Mouse (Mus musculus) CH12.LX (cell line): Measurements from ENCODE around the gene Gkap1.

Experiments
- JUN ChIP-seq: IDR thresholded peaks from 2 replicates; pipeline ENCODE4 v1.6.1; 2011; ENCODE audit warnings: low read depth, mild to moderate bottlenecking, low read length, improper control_type of control experiment, moderate library complexity; ENCODE audit not compliant: insufficient read depth
- SMC3 ChIP-seq: IDR thresholded peaks from 2 replicates; pipeline ENCODE4 v1.6.1; 2011; ENCODE audit warnings: low read depth, low read length, improper control_type of control experiment
- UBTF ChIP-seq: IDR thresholded peaks from 2 replicates; pipeline ENCODE4 v1.6.1; 2012; ENCODE audit warnings: low read depth, mild to moderate bottlenecking, inconsistent platforms, low read length, improper control_type of control experiment, moderate library complexity

- TF ChIP-seq UBTF (no peak), SMC3 (no peak), JUN (no peak)
These were observed 13.8 kb downstream of the Gkap1 start for GRCm38 (mm10) chr13:58261674-58262073.
